In genomic region chr9:119334324-119334723, GRCm38 (mm10) we compare ENCODE assay signal across 8 mouse cellular contexts. TPM values are rescaled to one million over a fixed set of nuclear protein-coding genes. Genes with fewer than 3 reads are reported as not detected.
DNase-seq lines count a peak whose midpoint lies in the region; ATAC-seq lines count a peak whose summit lies in the region.

No protein-coding gene starts in this region.

- peak; percentile 53 for DNase-seq in layer of hippocampus, adult 11-12 months (ENCODE audit: low spot score)
- DNase-seq in layer of hippocampus, adult 9-10 months (ENCODE audit: low spot score): no peak
- DNase-seq in R1 (ENCODE audit: low read depth, low spot score): peak; percentile 48
- DNase-seq in kidney, postnatal 25 days: peak; percentile 69 to 82
- no peak for DNase-seq in forebrain, embryonic 11.5 days (ENCODE audit: low spot score)
- no peak for DNase-seq in forebrain, embryonic 10.5 days (ENCODE audit: extremely low spot score, low spot score)

- no peak overlapping the region for H3K27ac ChIP-seq in heart, embryonic 12.5 days (ENCODE audit: poor library complexity, severe bottlenecking)
- H3K27ac ChIP-seq in forebrain, embryonic 11.5 days (ENCODE audit: low read depth, low read length): no peak overlapping the region
- H3K27ac ChIP-seq in forebrain, embryonic 10.5 days: no peak overlapping the region

- H3K9ac ChIP-seq in heart, embryonic 12.5 days: no peak overlapping the region
- no peak overlapping the region for H3K9ac ChIP-seq in forebrain, embryonic 11.5 days (ENCODE audit: low read length)

- H3K27me3 ChIP-seq in heart, embryonic 12.5 days (replicated peaks): no peaks in the 10 kb centered on the region
- H3K27me3 ChIP-seq in forebrain, embryonic 11.5 days (ENCODE audit: control insufficient read depth, insufficient read depth, low read length): peaks cover 3% of the 10 kb centered on the region; the same call in 1 of the 2 replicates
- peaks cover 18% of the 10 kb centered on the region for H3K27me3 ChIP-seq in forebrain, embryonic 10.5 days (ENCODE audit: poor library complexity, severe bottlenecking)

- H3K4me1 ChIP-seq in heart, embryonic 12.5 days (replicated peaks): peaks cover 10% of the 10 kb centered on the region; the same call in 1 of the 2 replicates
- no peaks in the 10 kb centered on the region for H3K4me1 ChIP-seq in forebrain, embryonic 11.5 days (replicated peaks; ENCODE audit: control insufficient read depth, insufficient read depth, low read length)
- peaks cover 5% of the 10 kb centered on the region for H3K4me1 ChIP-seq in forebrain, embryonic 10.5 days

- no peak overlapping the region for H3K4me3 ChIP-seq in heart, embryonic 12.5 days
- H3K4me3 ChIP-seq in forebrain, embryonic 11.5 days (ENCODE audit: low read depth, low read length): no peak overlapping the region
- H3K4me3 ChIP-seq in forebrain, embryonic 10.5 days: no peak overlapping the region

- peak; percentile 30; the same call in 1 of the 2 replicates for ATAC-seq in heart, embryonic 12.5 days (ENCODE audit: insufficient number of reproducible peaks, low FRiP score)
- ATAC-seq in megakaryocyte-erythroid progenitor cell, adult 5-6 weeks (replicated peaks; ENCODE audit: low FRiP score, low TSS enrichment, poor library complexity, severe bottlenecking): 0 out of 2 replicates have a peak, but pooled peaks have one; percentile 14
- no peak for ATAC-seq in forebrain, embryonic 11.5 days (replicated peaks; ENCODE audit: low FRiP score)

- H3K36me3 ChIP-seq in heart, embryonic 12.5 days: peaks cover 9% of the 10 kb centered on the region; the same call in 1 of the 2 replicates
- H3K36me3 ChIP-seq in forebrain, embryonic 11.5 days (ENCODE audit: control insufficient read depth, insufficient read depth, low read length): no peaks in the 10 kb centered on the region
- H3K36me3 ChIP-seq in forebrain, embryonic 10.5 days (replicated peaks): no peaks in the 10 kb centered on the region

- no peaks in the 10 kb centered on the region for H3K9me3 ChIP-seq in heart, embryonic 12.5 days (replicated peaks)
- H3K9me3 ChIP-seq in forebrain, embryonic 11.5 days (ENCODE audit: control insufficient read depth, low read length): no peaks in the 10 kb centered on the region
- no peaks in the 10 kb centered on the region for H3K9me3 ChIP-seq in forebrain, embryonic 10.5 days

- 43% methylated on average over 10 of the region's 10 CpGs for WGBS in heart, embryonic 12.5 days
- WGBS in forebrain, embryonic 11.5 days: 76% methylated on average over 10 of the region's 10 CpGs
- WGBS in forebrain, embryonic 10.5 days: 77% methylated on average over 10 of the region's 10 CpGs

- no peak overlapping the region for H3K4me2 ChIP-seq in heart, embryonic 12.5 days
- H3K4me2 ChIP-seq in forebrain, embryonic 11.5 days (ENCODE audit: low read depth, low read length, severe bottlenecking): no peak overlapping the region

RNA-seq across cellular contexts. Expression of gene Acaa1a, which starts 5.2 kb away (rescaled TPM):
- 82.6 and 85.6 TPM in 2 replicates for polyA plus RNA-seq in heart, embryonic 12.5 days (2016; fragmentation: Nextera tagmentation; extraction: Ambion mirVana)
- 21.2 and 53.2 TPM in 2 replicates for total RNA-seq in megakaryocyte-erythroid progenitor cell, adult 5-6 weeks (2014; fragmentation: Nextera tagmentation)
- 8.3 and 30.1 TPM in 2 replicates for total RNA-seq in megakaryocyte-erythroid progenitor cell, adult 5-6 weeks (2017)
- 62.6 and 75.6 TPM in 2 replicates for polyA plus RNA-seq in forebrain, embryonic 11.5 days (2014; fragmentation: Nextera tagmentation; extraction: Ambion mirVana)
- polyA plus RNA-seq in forebrain, embryonic 10.5 days (2016; fragmentation: Nextera tagmentation; extraction: Ambion mirVana): 72.6 and 75.2 TPM in 2 replicates

RNA-seq across cellular contexts. Expression of gene Myd88, which starts 6.9 kb away (rescaled TPM):
- polyA plus RNA-seq in heart, embryonic 12.5 days (2016; fragmentation: Nextera tagmentation; extraction: Ambion mirVana): 10.8 and 12.7 TPM in 2 replicates
- total RNA-seq in megakaryocyte-erythroid progenitor cell, adult 5-6 weeks (2014; fragmentation: Nextera tagmentation): 19.9 and 21.1 TPM in 2 replicates
- total RNA-seq in megakaryocyte-erythroid progenitor cell, adult 5-6 weeks (2017): 16.2 and 18.8 TPM in 2 replicates
- 6.8 and 7.5 TPM in 2 replicates for polyA plus RNA-seq in forebrain, embryonic 11.5 days (2014; fragmentation: Nextera tagmentation; extraction: Ambion mirVana)
- polyA plus RNA-seq in forebrain, embryonic 10.5 days (2016; fragmentation: Nextera tagmentation; extraction: Ambion mirVana): 9.1 and 9.5 TPM in 2 replicates

RNA-seq across cellular contexts. Expression of gene Oxsr1, which starts 12.1 kb away (rescaled TPM):
- polyA plus RNA-seq in heart, embryonic 12.5 days (2016; fragmentation: Nextera tagmentation; extraction: Ambion mirVana): 13.5 and 14.9 TPM in 2 replicates
- total RNA-seq in megakaryocyte-erythroid progenitor cell, adult 5-6 weeks (2014; fragmentation: Nextera tagmentation): 32.6 and 33.0 TPM in 2 replicates
- 50.4 and 55.4 TPM in 2 replicates for total RNA-seq in megakaryocyte-erythroid progenitor cell, adult 5-6 weeks (2017)
- 18.4 and 19.7 TPM in 2 replicates for polyA plus RNA-seq in forebrain, embryonic 11.5 days (2014; fragmentation: Nextera tagmentation; extraction: Ambion mirVana)
- 14.2 and 14.3 TPM in 2 replicates for polyA plus RNA-seq in forebrain, embryonic 10.5 days (2016; fragmentation: Nextera tagmentation; extraction: Ambion mirVana)

RNA-seq across cellular contexts. Expression of gene Xylb, which starts 22.9 kb away (rescaled TPM):
- 1.6 and 2.4 TPM in 2 replicates for polyA plus RNA-seq in heart, embryonic 12.5 days (2016; fragmentation: Nextera tagmentation; extraction: Ambion mirVana)
- 5.4 and 5.7 TPM in 2 replicates for total RNA-seq in megakaryocyte-erythroid progenitor cell, adult 5-6 weeks (2014; fragmentation: Nextera tagmentation)
- total RNA-seq in megakaryocyte-erythroid progenitor cell, adult 5-6 weeks (2017): 4.3 and 4.8 TPM in 2 replicates
- polyA plus RNA-seq in forebrain, embryonic 11.5 days (2014; fragmentation: Nextera tagmentation; extraction: Ambion mirVana): 12.5 and 12.7 TPM in 2 replicates
- 12.6 and 12.9 TPM in 2 replicates for polyA plus RNA-seq in forebrain, embryonic 10.5 days (2016; fragmentation: Nextera tagmentation; extraction: Ambion mirVana)

RNA-seq across cellular contexts. Expression of gene Slc22a14, which starts 31.0 kb away (rescaled TPM):
- polyA plus RNA-seq in heart, embryonic 12.5 days (2016; fragmentation: Nextera tagmentation; extraction: Ambion mirVana): 0.13 TPM in 1 of 2 replicates, not detected in the other
- not detected in 2 replicates for total RNA-seq in megakaryocyte-erythroid progenitor cell, adult 5-6 weeks (2014; fragmentation: Nextera tagmentation)
- total RNA-seq in megakaryocyte-erythroid progenitor cell, adult 5-6 weeks (2017): not detected in 2 replicates
- polyA plus RNA-seq in forebrain, embryonic 11.5 days (2014; fragmentation: Nextera tagmentation; extraction: Ambion mirVana): not detected in 2 replicates
- polyA plus RNA-seq in forebrain, embryonic 10.5 days (2016; fragmentation: Nextera tagmentation; extraction: Ambion mirVana): not detected in 2 replicates

Comparison
In these comparisons a context has a peak if more than half of its experiments do, and no peak if none do; other contexts are left out.
1. DNase-seq: peak in layer of hippocampus, adult 11-12 months (single experiment), R1 (single experiment) and kidney, postnatal 25 days (2 of 2); none in layer of hippocampus, adult 9-10 months (single experiment), forebrain, embryonic 11.5 days (single experiment) and forebrain, embryonic 10.5 days (single experiment).